Mouse (Mus musculus): ENCODE data around the gene Auts2. TPM values are rescaled to one million over a fixed set of nuclear protein-coding genes. Genes with fewer than 3 reads are reported as not detected.
A peak's percentile ranks its signal among the peaks of the same experiment; 100 is the strongest.

The Auts2 gene
- polyA plus RNA-seq, 1 experiment from 2014 or later: 29.4 TPM

GRCm38 (mm10) chr5:132322971-132323370 lies 220.2 kb downstream of the Auts2 start:
- ATAC-seq (ENCODE audit: low read depth): no peak

GRCm38 (mm10) chr5:132318026-132318765 lies 224.9 kb downstream of the Auts2 start:
- 74% methylated on average over 9 of the region's 9 CpGs for WGBS
- no peak for ATAC-seq (ENCODE audit: low read depth)

More at GRCm38 (mm10) chr5:132322971-132323370, 220.2 kb downstream of the Auts2 start:
- Histone ChIP-seq H3K9me3 (ENCODE audit: control insufficient read depth, low read length) (no peaks in the 10 kb centered on the region), H3K4me1 (ENCODE audit: control insufficient read depth, insufficient read depth, low read length) (peaks cover 18% of the 10 kb centered on the region), H3K36me3 (ENCODE audit: control insufficient read depth, insufficient read depth, low read length) (no peaks in the 10 kb centered on the region), H3K4me3 (ENCODE audit: low read depth, low read length) (no peak overlapping the region), H3K27ac (replicated peaks; ENCODE audit: low read depth, low read length) (no peak overlapping the region), H3K4me2 (ENCODE audit: low read depth, low read length) (no peak overlapping the region), H3K9ac (ENCODE audit: low read depth, low read length) (no peak overlapping the region), H3K27me3 (replicated peaks; ENCODE audit: control insufficient read depth, insufficient read depth, low read length) (no peaks in the 10 kb centered on the region)
- DNase-seq (ENCODE audit: low spot score): peak; percentile 45
- WGBS: 80% methylated on average over 4 of the region's 4 CpGs

GRCm38 (mm10) chr5:132316897-132317296 lies 226.2 kb downstream of the Auts2 start:
- Histone ChIP-seq H3K9me3 (ENCODE audit: control insufficient read depth, low read length) (no peaks in the 10 kb centered on the region), H3K4me3 (ENCODE audit: low read depth, low read length) (no peak overlapping the region), H3K4me1 (ENCODE audit: control insufficient read depth, insufficient read depth, low read length) (0 out of 2 replicates have a peak, but pooled peaks cover 3% of the 10 kb centered on the region), H3K27me3 (replicated peaks; ENCODE audit: control insufficient read depth, insufficient read depth, low read length) (no peaks in the 10 kb centered on the region), H3K9ac (ENCODE audit: low read depth, low read length) (no peak overlapping the region), H3K27ac (replicated peaks; ENCODE audit: low read depth, low read length) (no peak overlapping the region), H3K36me3 (ENCODE audit: control insufficient read depth, insufficient read depth, low read length) (no peaks in the 10 kb centered on the region), H3K4me2 (ENCODE audit: low read depth, low read length) (no peak overlapping the region)
- 46% methylated on average over 6 of the region's 6 CpGs for WGBS
- ATAC-seq (ENCODE audit: low read depth) (no peak), DNase-seq (ENCODE audit: low spot score) (no peak)

More at GRCm38 (mm10) chr5:132318026-132318765, 224.9 kb downstream of the Auts2 start:
- Histone ChIP-seq H3K4me1 (ENCODE audit: control insufficient read depth, insufficient read depth, low read length) (peaks cover 8% of the 10 kb centered on the region; the same call in 1 of the 2 replicates), H3K27ac (replicated peaks; ENCODE audit: low read depth, low read length) (no peak overlapping the region), H3K4me2 (ENCODE audit: low read depth, low read length) (no peak overlapping the region), H3K27me3 (replicated peaks; ENCODE audit: control insufficient read depth, insufficient read depth, low read length) (no peaks in the 10 kb centered on the region), H3K9me3 (ENCODE audit: control insufficient read depth, low read length) (no peaks in the 10 kb centered on the region), H3K9ac (ENCODE audit: low read depth, low read length) (no peak overlapping the region), H3K36me3 (ENCODE audit: control insufficient read depth, insufficient read depth, low read length) (no peaks in the 10 kb centered on the region), H3K4me3 (ENCODE audit: low read depth, low read length) (no peak overlapping the region)
- DNase-seq (ENCODE audit: low spot score): no peak

GRCm38 (mm10) chr5:132314300-132314699 lies 228.8 kb downstream of the Auts2 start:
- ATAC-seq (ENCODE audit: low read depth) (no peak), DNase-seq (ENCODE audit: low spot score) (no peak)
- Histone ChIP-seq H3K4me2 (ENCODE audit: low read depth, low read length) (no peak overlapping the region), H3K4me3 (ENCODE audit: low read depth, low read length) (no peak overlapping the region), H3K4me1 (ENCODE audit: control insufficient read depth, insufficient read depth, low read length) (0 out of 2 replicates have a peak, but pooled peaks cover 3% of the 10 kb centered on the region), H3K27me3 (replicated peaks; ENCODE audit: control insufficient read depth, insufficient read depth, low read length) (no peaks in the 10 kb centered on the region), H3K36me3 (ENCODE audit: control insufficient read depth, insufficient read depth, low read length) (no peaks in the 10 kb centered on the region), H3K9me3 (ENCODE audit: control insufficient read depth, low read length) (no peaks in the 10 kb centered on the region), H3K27ac (replicated peaks; ENCODE audit: low read depth, low read length) (no peak overlapping the region), H3K9ac (ENCODE audit: low read depth, low read length) (no peak overlapping the region)
- WGBS: 56% methylated on average over 5 of the region's 5 CpGs

GRCm38 (mm10) chr5:132307000-132307399 lies 236.1 kb downstream of the Auts2 start:
- H3K4me3 ChIP-seq (ENCODE audit: low read depth, low read length): no peak overlapping the region
- DNase-seq (ENCODE audit: low spot score) (no peak), ATAC-seq (ENCODE audit: low read depth) (no peak)
- no peaks in the 10 kb centered on the region for H3K36me3 ChIP-seq (ENCODE audit: control insufficient read depth, insufficient read depth, low read length)
- WGBS: 70% methylated on average over 2 of the region's 2 CpGs
- H3K9me3 ChIP-seq (ENCODE audit: control insufficient read depth, low read length): no peaks in the 10 kb centered on the region
- H3K27ac ChIP-seq (replicated peaks; ENCODE audit: low read depth, low read length): no peak overlapping the region
- H3K27me3 ChIP-seq (replicated peaks; ENCODE audit: control insufficient read depth, insufficient read depth, low read length): no peaks in the 10 kb centered on the region
- H3K4me1 ChIP-seq (ENCODE audit: control insufficient read depth, insufficient read depth, low read length): peaks cover 10% of the 10 kb centered on the region
- H3K4me2 ChIP-seq (ENCODE audit: low read depth, low read length): no peak overlapping the region
- H3K9ac ChIP-seq (ENCODE audit: low read depth, low read length): no peak overlapping the region

- no peak for DNase-seq (ENCODE audit: low spot score)
- 70% methylated on average over 5 of the region's 5 CpGs for WGBS
- Histone ChIP-seq H3K9me3 (ENCODE audit: control insufficient read depth, low read length) (no peaks in the 10 kb centered on the region), H3K9ac (ENCODE audit: low read depth, low read length) (no peak overlapping the region), H3K27ac (replicated peaks; ENCODE audit: low read depth, low read length) (no peak overlapping the region), H3K4me1 (ENCODE audit: control insufficient read depth, insufficient read depth, low read length) (peaks cover 10% of the 10 kb centered on the region), H3K4me2 (ENCODE audit: low read depth, low read length) (no peak overlapping the region), H3K27me3 (replicated peaks; ENCODE audit: control insufficient read depth, insufficient read depth, low read length) (no peaks in the 10 kb centered on the region), H3K4me3 (ENCODE audit: low read depth, low read length) (no peak overlapping the region), H3K36me3 (ENCODE audit: control insufficient read depth, insufficient read depth, low read length) (no peaks in the 10 kb centered on the region)
- ATAC-seq (ENCODE audit: low read depth): no peak
These were observed 237.7 kb downstream of the Auts2 start for GRCm38 (mm10) chr5:132305354-132305934.

- 90% methylated on average over 4 of the region's 4 CpGs for WGBS
- H3K27me3 ChIP-seq (replicated peaks; ENCODE audit: control insufficient read depth, insufficient read depth, low read length): no peaks in the 10 kb centered on the region
- H3K4me1 ChIP-seq (ENCODE audit: control insufficient read depth, insufficient read depth, low read length): peaks cover 14% of the 10 kb centered on the region
- H3K9me3 ChIP-seq (ENCODE audit: control insufficient read depth, low read length): no peaks in the 10 kb centered on the region
- no peak overlapping the region for H3K4me2 ChIP-seq (ENCODE audit: low read depth, low read length)
- H3K9ac ChIP-seq (ENCODE audit: low read depth, low read length): no peak overlapping the region
- H3K36me3 ChIP-seq (ENCODE audit: control insufficient read depth, insufficient read depth, low read length): no peaks in the 10 kb centered on the region
- DNase-seq (ENCODE audit: low spot score): no peak
- H3K27ac ChIP-seq (replicated peaks; ENCODE audit: low read depth, low read length): no peak overlapping the region
- no peak for ATAC-seq (ENCODE audit: low read depth)
- H3K4me3 ChIP-seq (ENCODE audit: low read depth, low read length): no peak overlapping the region
These were observed 240.4 kb downstream of the Auts2 start for GRCm38 (mm10) chr5:132302778-132303177.

GRCm38 (mm10) chr5:132300794-132301193 lies 242.3 kb downstream of the Auts2 start:
- H3K4me3 ChIP-seq (ENCODE audit: low read depth, low read length): no peak overlapping the region
- H3K9ac ChIP-seq (ENCODE audit: low read depth, low read length): no peak overlapping the region
- peaks cover 13% of the 10 kb centered on the region for H3K4me1 ChIP-seq (ENCODE audit: control insufficient read depth, insufficient read depth, low read length)
- ATAC-seq (ENCODE audit: low read depth): no peak
- H3K36me3 ChIP-seq (ENCODE audit: control insufficient read depth, insufficient read depth, low read length): no peaks in the 10 kb centered on the region
- WGBS: 56% methylated on average over 4 of the region's 4 CpGs
- H3K4me2 ChIP-seq (ENCODE audit: low read depth, low read length): no peak overlapping the region
- H3K27ac ChIP-seq (replicated peaks; ENCODE audit: low read depth, low read length): no peak overlapping the region
- no peak for DNase-seq (ENCODE audit: low spot score)
- no peaks in the 10 kb centered on the region for H3K27me3 ChIP-seq (replicated peaks; ENCODE audit: control insufficient read depth, insufficient read depth, low read length)
- H3K9me3 ChIP-seq (ENCODE audit: control insufficient read depth, low read length): no peaks in the 10 kb centered on the region
